Mouse (Mus musculus): ENCODE data around the gene Hes3.

- TF ChIP-seq CTCF (IDR thresholded peaks at IDR 0.05; ENCODE audit: low read depth, low read length) (no peak), POLR2A (IDR thresholded peaks at IDR 0.05; ENCODE audit: insufficient read depth, low read length) (no peak), EP300 (IDR thresholded peaks at IDR 0.05; ENCODE audit: insufficient read depth, low read depth, low read length) (no peak)
These were observed 19.5 kb downstream of the Hes3 start for GRCm38 (mm10) chr4:152272006-152272405.
